Mouse (Mus musculus): ENCODE results near the gene Lrrc45. TPM values are rescaled to one million over a fixed set of nuclear protein-coding genes. Genes with fewer than 3 reads are reported as not detected.
"Not testable (repeated sequence)": the region's sequence is repeated elsewhere in the genome, so short reads cannot be mapped to it uniquely, and the experiment has no call there.

Lrrc45 gene
- polyA plus RNA-seq, 1 experiment from 2014 or later, result 77.5 TPM

DNA sequence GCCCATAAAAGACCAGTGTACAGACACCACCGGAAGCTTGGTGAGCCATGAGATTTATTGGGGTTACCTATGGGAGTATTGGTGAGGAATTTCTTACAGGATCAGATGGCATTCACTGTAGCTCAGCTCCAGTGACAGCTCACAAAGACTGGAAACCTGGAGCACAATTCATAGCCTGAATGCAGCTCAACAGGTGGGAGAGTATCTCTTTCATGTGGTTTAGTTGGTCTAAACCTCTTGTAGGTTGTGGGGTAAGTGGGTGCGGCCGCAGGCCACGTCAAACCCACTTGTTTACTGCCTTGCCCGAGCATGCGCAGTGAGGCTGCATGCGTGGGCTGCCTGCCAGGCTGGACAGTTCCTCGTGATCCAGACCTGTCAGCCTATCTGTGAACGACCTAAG lies 46.5 kb downstream of the Lrrc45 start:
- WGBS, result 91% methylated on average over 9 of the region's 9 CpGs
- Histone ChIP-seq H3K4me2 (replicated peaks) (no peak overlapping the region), H3K9ac (no peak overlapping the region), H3K4me1 (no peaks in the 10 kb centered on the region), H3K9me3 (peaks cover 19% of the 10 kb centered on the region), H3K27me3 (peaks cover 14% of the 10 kb centered on the region), H3K36me3 (no peaks in the 10 kb centered on the region), H3K27ac (no peak overlapping the region), H3K4me3 (no peak overlapping the region)
- no peak for ATAC-seq (ENCODE audit: insufficient number of reproducible peaks, insufficient read depth, low FRiP score, low TSS enrichment)

DNA sequence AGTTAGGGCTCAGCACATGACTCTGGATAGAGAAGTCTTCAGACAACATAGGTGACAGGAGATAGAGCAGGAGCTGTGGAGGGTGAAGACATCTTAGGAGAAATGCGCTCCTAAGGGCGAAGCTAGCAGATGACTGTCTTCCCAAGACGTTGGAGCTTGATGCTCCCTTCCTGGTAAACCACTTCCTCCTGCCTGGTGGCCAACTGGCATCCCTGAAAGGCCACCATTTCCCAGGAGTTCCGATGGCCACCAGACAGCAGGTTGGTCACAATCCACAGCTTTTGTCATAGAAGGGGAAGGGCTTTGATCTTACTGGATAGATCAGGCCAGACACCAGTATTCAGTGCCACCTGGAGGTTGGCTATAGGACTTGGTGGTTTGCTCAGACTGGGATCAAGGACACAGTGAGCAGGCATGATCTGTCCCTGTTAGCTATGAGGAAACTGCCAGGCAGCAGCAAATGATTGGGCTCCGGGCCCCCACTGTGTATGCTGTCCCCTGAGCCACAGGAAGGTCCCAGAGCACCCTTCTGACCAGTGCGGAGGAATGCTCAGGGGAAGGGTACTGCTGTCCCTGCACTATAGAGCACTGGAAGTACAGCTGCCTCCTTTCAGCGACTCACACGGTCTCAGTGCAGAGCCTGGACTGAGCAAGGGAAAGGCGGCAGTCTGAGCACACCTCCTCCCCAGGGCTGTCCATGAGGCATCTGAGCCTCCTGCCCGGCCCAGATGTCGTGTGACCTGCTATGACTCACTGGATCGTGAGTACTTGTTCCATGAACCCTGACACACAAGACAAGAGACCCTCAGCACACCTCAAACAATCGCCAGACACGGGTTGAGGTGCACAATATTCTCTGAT lies 48.3 kb downstream of the Lrrc45 start:
- WGBS, result 69% methylated on average over 14 of the region's 14 CpGs
- no peaks in the 10 kb centered on the region for H3K36me3 ChIP-seq
- no peaks in the 10 kb centered on the region for H3K4me1 ChIP-seq
- no peak overlapping the region for H3K4me2 ChIP-seq (replicated peaks)
- no peak overlapping the region for H3K27ac ChIP-seq
- H3K4me3 ChIP-seq, result no peak overlapping the region
- no peak overlapping the region for H3K9ac ChIP-seq
- ATAC-seq (ENCODE audit: insufficient number of reproducible peaks, insufficient read depth, low FRiP score, low TSS enrichment), result no peak
- H3K9me3 ChIP-seq, result peaks cover 19% of the 10 kb centered on the region
- H3K27me3 ChIP-seq, result peaks cover 20% of the 10 kb centered on the region

GRCm38 (mm10) chr11:120762672-120763041 lies 48.9 kb downstream of the Lrrc45 start, which contains the start of gene Hmga1b:
TSS of gene Hmga1b (plus strand) at chr11:120762794.
- Histone ChIP-seq H3K9me3 (peaks cover 19% of the 10 kb centered on the region), H3K27me3 (peaks cover 20% of the 10 kb centered on the region), H3K4me2 (replicated peaks) (peak within 1 kb of the TSS; percentile 13; the same call in 1 of the 2 replicates)
- not testable (repeated sequence) for H3K36me3 ChIP-seq; H3K4me3 ChIP-seq; H3K4me1 ChIP-seq; ATAC-seq (ENCODE audit: insufficient number of reproducible peaks, insufficient read depth, low FRiP score, low TSS enrichment); H3K9ac ChIP-seq; H3K27ac ChIP-seq
- WGBS, result 19% methylated on average over 14 of the region's 14 CpGs

DNA sequence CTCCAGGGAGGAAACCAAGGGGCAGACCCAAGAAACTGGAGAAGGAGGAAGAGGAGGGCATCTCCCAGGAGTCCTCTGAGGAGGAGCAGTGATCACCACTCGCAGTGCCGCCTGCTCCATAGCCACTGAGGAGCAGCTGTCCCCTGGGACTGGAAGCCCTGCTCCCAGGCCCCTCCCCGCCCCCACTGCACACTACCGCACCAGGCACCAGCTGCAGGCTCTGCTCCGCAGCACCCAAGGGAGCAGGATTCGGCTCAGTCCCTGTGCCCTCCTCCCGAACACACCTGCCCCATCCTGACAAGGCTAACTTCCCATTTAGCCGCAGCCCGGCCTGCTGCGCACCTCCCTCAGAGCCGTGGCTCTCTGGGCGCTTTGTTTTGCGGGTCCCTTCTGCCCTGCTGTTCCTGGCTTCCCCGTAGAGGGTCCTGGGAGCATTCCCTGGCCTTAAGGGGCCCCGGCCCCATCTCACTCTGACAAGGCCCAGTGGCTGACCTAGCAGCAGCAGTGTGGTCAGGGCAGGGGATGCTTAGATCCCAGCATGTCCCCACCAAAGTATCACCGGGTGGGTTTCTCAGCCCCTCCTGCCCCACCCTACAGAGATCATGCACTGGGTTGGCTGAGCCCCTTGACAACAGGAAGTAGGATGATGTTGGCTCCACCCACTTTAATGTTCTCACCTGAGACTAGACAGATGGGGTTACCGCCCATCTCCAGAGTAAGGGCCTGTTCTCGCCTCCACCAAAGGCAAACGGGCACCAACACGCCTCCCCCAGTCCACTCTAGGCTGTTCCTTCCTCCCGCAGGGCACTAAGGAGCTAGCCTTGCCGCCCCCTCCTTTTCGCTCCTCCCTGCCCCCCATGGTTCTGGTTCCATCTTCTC lies 49.6 kb downstream of the Lrrc45 start:
- H3K9me3 ChIP-seq, result peaks cover 12% of the 10 kb centered on the region
- ATAC-seq (ENCODE audit: insufficient number of reproducible peaks, insufficient read depth, low FRiP score, low TSS enrichment), result peak; percentile 62; the same call in 1 of the 2 replicates
- peaks cover 20% of the 10 kb centered on the region for H3K27me3 ChIP-seq
- not testable (repeated sequence) for H3K27ac ChIP-seq, H3K36me3 ChIP-seq, H3K4me1 ChIP-seq, H3K9ac ChIP-seq, H3K4me3 ChIP-seq
- 5% methylated on average over 2 of the region's 23 CpGs for WGBS
- H3K4me2 ChIP-seq (replicated peaks), result peak overlapping the region; percentile 13; the same call in 1 of the 2 replicates

DNA sequence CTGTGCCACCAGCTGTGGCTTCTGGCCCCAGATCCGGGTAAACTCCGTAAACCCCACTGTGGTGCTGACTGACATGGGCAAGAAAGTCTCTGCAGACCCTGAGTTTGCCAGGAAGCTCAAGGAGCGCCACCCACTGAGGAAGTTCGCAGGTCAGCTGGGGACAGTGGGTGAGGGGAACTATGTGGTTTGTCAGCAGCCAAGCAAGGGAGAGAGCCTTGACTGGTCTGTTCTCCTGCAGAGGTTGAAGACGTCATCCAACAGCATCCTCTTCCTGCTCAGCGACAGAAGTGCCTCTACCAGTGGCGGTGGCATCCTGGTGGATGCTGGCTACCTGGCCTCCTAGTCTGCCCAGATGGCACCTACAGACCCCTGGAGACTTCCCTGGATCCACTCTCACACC lies 53.3 kb downstream of the Lrrc45 start:
- H3K27ac ChIP-seq; H3K36me3 ChIP-seq; H3K9me3 ChIP-seq; H3K9ac ChIP-seq; H3K4me1 ChIP-seq; H3K4me3 ChIP-seq; ATAC-seq (ENCODE audit: insufficient number of reproducible peaks, insufficient read depth, low FRiP score, low TSS enrichment); H3K4me2 ChIP-seq (replicated peaks): not testable (repeated sequence)
- 79% methylated on average over 3 of the region's 7 CpGs for WGBS
- peaks cover 16% of the 10 kb centered on the region for H3K27me3 ChIP-seq

DNA sequence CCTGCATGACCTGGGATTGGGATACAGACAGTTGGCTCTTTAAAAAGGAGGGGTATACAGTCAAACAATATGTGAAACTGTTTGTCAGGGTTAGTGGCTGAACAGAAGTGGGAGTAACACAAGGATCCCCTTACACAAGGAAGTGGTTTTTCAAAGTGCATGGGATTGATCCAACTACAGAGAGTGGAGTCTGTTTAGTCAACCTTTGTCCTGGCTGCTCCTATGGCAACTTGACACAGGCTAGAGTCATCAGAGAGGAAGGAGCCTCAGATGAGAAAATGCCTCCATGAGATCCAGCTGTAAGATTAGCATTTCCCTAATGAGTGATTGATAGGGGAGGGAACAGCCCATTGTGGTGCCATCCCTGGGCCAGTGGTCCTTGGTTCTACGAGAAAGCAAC lies 54.5 kb downstream of the Lrrc45 start:
- ATAC-seq (ENCODE audit: insufficient number of reproducible peaks, insufficient read depth, low FRiP score, low TSS enrichment), result no peak
- Histone ChIP-seq H3K36me3 (no peaks in the 10 kb centered on the region), H3K4me1 (no peaks in the 10 kb centered on the region), H3K9me3 (no peaks in the 10 kb centered on the region), H3K27me3 (peaks cover 10% of the 10 kb centered on the region; the same call in 1 of the 2 replicates), H3K4me2 (replicated peaks) (no peak overlapping the region), H3K27ac (no peak overlapping the region), H3K9ac (no peak overlapping the region), H3K4me3 (no peak overlapping the region)
- 69% methylated on average over 1 of the region's 1 CpGs for WGBS

Other genes starting within 250 kb of the Lrrc45 start
- gene Arl16, start 246.3 kb upstream of the Lrrc45 start, polyA plus RNA-seq (2016; fragmentation: Nextera tagmentation; extraction: Ambion mirVana), result 62.9 and 64.2 TPM in 2 replicates
- 126 and 128 TPM in 2 replicates for gene Mrpl12, start 229.3 kb upstream of the Lrrc45 start, polyA plus RNA-seq (2016; fragmentation: Nextera tagmentation; extraction: Ambion mirVana)
- 52.6 and 57.4 TPM in 2 replicates for gene Slc25a10, start 222.1 kb upstream of the Lrrc45 start, polyA plus RNA-seq (2016; fragmentation: Nextera tagmentation; extraction: Ambion mirVana)
- gene Gcgr, start 183.2 kb upstream of the Lrrc45 start, polyA plus RNA-seq (2016; fragmentation: Nextera tagmentation; extraction: Ambion mirVana), result 1.7 and 2.1 TPM in 2 replicates
- gene Mcrip1, start 164.2 kb upstream of the Lrrc45 start, polyA plus RNA-seq (2016; fragmentation: Nextera tagmentation; extraction: Ambion mirVana), result 234 and 242 TPM in 2 replicates
- gene Ppp1r27, start 162.8 kb upstream of the Lrrc45 start, polyA plus RNA-seq (2016; fragmentation: Nextera tagmentation; extraction: Ambion mirVana), result 0.36 TPM in 1 of 2 replicates, not detected in the other
- gene P4hb, start 140.7 kb upstream of the Lrrc45 start, polyA plus RNA-seq (2016; fragmentation: Nextera tagmentation; extraction: Ambion mirVana), result 622 and 637 TPM in 2 replicates
- gene Arhgdia, start 132.3 kb upstream of the Lrrc45 start, polyA plus RNA-seq (2016; fragmentation: Nextera tagmentation; extraction: Ambion mirVana), result 561 and 568 TPM in 2 replicates
- 683 and 688 TPM in 2 replicates for gene Alyref, start 115.6 kb upstream of the Lrrc45 start, polyA plus RNA-seq (2016; fragmentation: Nextera tagmentation; extraction: Ambion mirVana)
- gene Anapc11, start 115.5 kb upstream of the Lrrc45 start, polyA plus RNA-seq (2016; fragmentation: Nextera tagmentation; extraction: Ambion mirVana), result 191 and 198 TPM in 2 replicates
- gene Npb, start 105.4 kb upstream of the Lrrc45 start, polyA plus RNA-seq (2016; fragmentation: Nextera tagmentation; extraction: Ambion mirVana), result 0.99 TPM in 1 of 2 replicates, not detected in the other
- 143 and 147 TPM in 2 replicates for gene Pcyt2, start 96.0 kb upstream of the Lrrc45 start, polyA plus RNA-seq (2016; fragmentation: Nextera tagmentation; extraction: Ambion mirVana)
- 29.7 and 30.4 TPM in 2 replicates for gene Sirt7, start 88.7 kb upstream of the Lrrc45 start, polyA plus RNA-seq (2016; fragmentation: Nextera tagmentation; extraction: Ambion mirVana)
- 33.6 and 34.8 TPM in 2 replicates for gene Mafg, start 80.3 kb upstream of the Lrrc45 start, polyA plus RNA-seq (2016; fragmentation: Nextera tagmentation; extraction: Ambion mirVana)
- 25.3 and 26.5 TPM in 2 replicates for gene Pycr1, start 70.2 kb upstream of the Lrrc45 start, polyA plus RNA-seq (2016; fragmentation: Nextera tagmentation; extraction: Ambion mirVana)
- 0.47 TPM in 1 of 2 replicates, not detected in the other for gene Myadml2, start 65.8 kb upstream of the Lrrc45 start, polyA plus RNA-seq (2016; fragmentation: Nextera tagmentation; extraction: Ambion mirVana)
- gene Notum, start 52.8 kb upstream of the Lrrc45 start, polyA plus RNA-seq (2016; fragmentation: Nextera tagmentation; extraction: Ambion mirVana), result 5.1 and 6.3 TPM in 2 replicates
- gene Aspscr1, start 41.0 kb upstream of the Lrrc45 start, polyA plus RNA-seq (2016; fragmentation: Nextera tagmentation; extraction: Ambion mirVana), result 131 and 139 TPM in 2 replicates
- gene Cenpx, start 187 bp upstream of the Lrrc45 start, polyA plus RNA-seq (2016; fragmentation: Nextera tagmentation; extraction: Ambion mirVana), result 131 TPM in 2 replicates
- gene Rac3, start 7.5 kb downstream of the Lrrc45 start, polyA plus RNA-seq (2016; fragmentation: Nextera tagmentation; extraction: Ambion mirVana), result 59.7 and 62.8 TPM in 2 replicates
- gene Dcxr, start 13.4 kb downstream of the Lrrc45 start, polyA plus RNA-seq (2016; fragmentation: Nextera tagmentation; extraction: Ambion mirVana), result 11.5 and 12.3 TPM in 2 replicates
- gene Cbr2, start 18.2 kb downstream of the Lrrc45 start, polyA plus RNA-seq (2016; fragmentation: Nextera tagmentation; extraction: Ambion mirVana), result 5.9 and 6.1 TPM in 2 replicates
- gene Hmga1b, start 48.9 kb downstream of the Lrrc45 start, polyA plus RNA-seq (2016; fragmentation: Nextera tagmentation; extraction: Ambion mirVana), result 4.2 and 5.8 TPM in 2 replicates
- gene Rfng, start 70.3 kb downstream of the Lrrc45 start, polyA plus RNA-seq (2016; fragmentation: Nextera tagmentation; extraction: Ambion mirVana), result 47.0 and 47.2 TPM in 2 replicates
- 243 and 245 TPM in 2 replicates for gene Gps1, start 70.3 kb downstream of the Lrrc45 start, polyA plus RNA-seq (2016; fragmentation: Nextera tagmentation; extraction: Ambion mirVana)
- 66.1 and 70.5 TPM in 2 replicates for gene Dus1l, start 82.5 kb downstream of the Lrrc45 start, polyA plus RNA-seq (2016; fragmentation: Nextera tagmentation; extraction: Ambion mirVana)
- 74.2 and 77.0 TPM in 2 replicates for gene Fasn, start 110.6 kb downstream of the Lrrc45 start, polyA plus RNA-seq (2016; fragmentation: Nextera tagmentation; extraction: Ambion mirVana)
- gene Ccdc57, start 218.9 kb downstream of the Lrrc45 start, polyA plus RNA-seq (2016; fragmentation: Nextera tagmentation; extraction: Ambion mirVana), result 7.2 and 7.5 TPM in 2 replicates
- 46.2 and 46.9 TPM in 2 replicates for gene Slc16a3, start 234.6 kb downstream of the Lrrc45 start, polyA plus RNA-seq (2016; fragmentation: Nextera tagmentation; extraction: Ambion mirVana)

Measured in embryonic facial prominence, embryonic 12.5 days (tissue).